ENCODE assay signal across 8 mouse cellular contexts in genomic region chr11:69235285-69236060, GRCm38 (mm10). TPM values are rescaled to one million over a fixed set of nuclear protein-coding genes. Genes with fewer than 3 reads are reported as not detected.
DNase-seq lines count a peak whose midpoint lies in the region; ATAC-seq lines count a peak whose summit lies in the region.

No protein-coding gene starts in this region.

- peak overlapping the region; percentile 84 for H3K27ac ChIP-seq in hindbrain, embryonic 15.5 days (replicated peaks)

- H3K27me3 ChIP-seq in hindbrain, embryonic 15.5 days, result peaks cover 23% of the 10 kb centered on the region

- peak overlapping the region; percentile 67 for H3K4me2 ChIP-seq in hindbrain, embryonic 15.5 days

- ATAC-seq in hindbrain, embryonic 15.5 days (ENCODE audit: low FRiP score, low read depth), result peak; percentile 92

- peak overlapping the region; percentile 46 for H3K9ac ChIP-seq in hindbrain, embryonic 15.5 days

- peak; percentile 76 for DNase-seq in T-cell, adult 2 months (ENCODE audit: low spot score)
- peak; percentile 91 for DNase-seq in cerebellum, adult 9-11 months
- DNase-seq in frontal cortex, postnatal 10 days (ENCODE audit: low spot score in 2 of 2), result peak; percentile 57 to 66
- peak; percentile 72 to 73 for DNase-seq in layer of hippocampus, postnatal 36 days
- peak; percentile 70 for DNase-seq in lung, postnatal 14 days
- DNase-seq in ovary, postnatal 36 days (ENCODE audit: low spot score), result peak; percentile 69
- DNase-seq in thymus, postnatal 14 days, result peak; percentile 66

- H3K36me3 ChIP-seq in hindbrain, embryonic 15.5 days, result no peaks in the 10 kb centered on the region

- H3K9me3 ChIP-seq in hindbrain, embryonic 15.5 days, result no peaks in the 10 kb centered on the region

- peaks cover 22% of the 10 kb centered on the region for H3K4me1 ChIP-seq in hindbrain, embryonic 15.5 days (replicated peaks)

- under 1% methylated on average over 33 of the region's 33 CpGs for WGBS in hindbrain, embryonic 15.5 days

- peak overlapping the region; percentile 43 for H3K4me3 ChIP-seq in hindbrain, embryonic 15.5 days

RNA-seq across cellular contexts. Expression of gene Gucy2e, which starts 1.4 kb away (rescaled TPM):
- polyA plus RNA-seq in hindbrain, embryonic 15.5 days (2015; fragmentation: Nextera tagmentation; extraction: Ambion mirVana), result 0.40 and 0.43 TPM in 2 replicates
- total RNA-seq in layer of hippocampus, postnatal 36 days (2021), result 1 to 10 TPM; 1.9 TPM

RNA-seq across cellular contexts. Expression of gene Alox8, which starts 37.8 kb away (rescaled TPM):
- 0.34 and 0.44 TPM in 2 replicates for polyA plus RNA-seq in hindbrain, embryonic 15.5 days (2015; fragmentation: Nextera tagmentation; extraction: Ambion mirVana)
- total RNA-seq in layer of hippocampus, postnatal 36 days (2021), result 1 to 10 TPM; 5.8 to 7.2 TPM

Comparison
In these comparisons a context has a peak if more than half of its experiments do, and no peak if none do; other contexts are left out.
1. Peak in every context shown above with its lines: DNase-seq, ATAC-seq, H3K4me3 ChIP-seq and H3K27ac ChIP-seq.